Mouse (Mus musculus) brain, embryonic 14.5 days (tissue): Measurements from ENCODE around the gene Nrp2.

Experiments used
- CTCF ChIP-seq: fragments of 200-500 bp; IDR thresholded peaks from 2 replicates; pipeline ENCODE4 v1.5.1; 2012; ENCODE audit warnings: inconsistent platforms, mild to moderate bottlenecking, moderate library complexity, borderline replicate concordance; ENCODE audit not compliant: insufficient read depth, insufficient read length; ENCODE audit errors: extremely low read depth
- POLR2A ChIP-seq: fragments of 200-500 bp; IDR thresholded peaks from 2 replicates; pipeline ENCODE4 v1.6.1; 2012; ENCODE audit warnings: mild to moderate bottlenecking, inconsistent platforms, borderline replicate concordance; ENCODE audit not compliant: poor library complexity, insufficient read depth, insufficient read length, severe bottlenecking; ENCODE audit errors: extremely low read depth

- no peak for TF ChIP-seq CTCF
- TF ChIP-seq POLR2A, result no peak
Observed at GRCm38 (mm10) chr1:62773105-62773920, 70.2 kb downstream of the Nrp2 start.
